Mouse (Mus musculus): ENCODE measurements at regions not wholly inside any gene's neighbourhood (a gene's known extent, or its start where the extent isn't known, plus 50 kb on each side); places are given as distances from the start of the nearest gene placed in this dataset.

- no peak for DNase-seq (ENCODE audit: low spot score)
- Histone ChIP-seq H3K4me1 (replicated peaks; ENCODE audit: control insufficient read depth, insufficient read depth, low read length) (peaks cover 14% of the 10 kb centered on the region; the same call in 1 of the 2 replicates), H3K9ac (ENCODE audit: low read length) (no peak overlapping the region), H3K4me2 (ENCODE audit: low read length) (no peak overlapping the region), H3K27me3 (replicated peaks; ENCODE audit: control insufficient read depth, insufficient read depth, low read length) (no peaks in the 10 kb centered on the region), H3K27ac (ENCODE audit: low read depth) (no peak overlapping the region), H3K4me3 (ENCODE audit: low read depth, low read length) (no peak overlapping the region), H3K36me3 (ENCODE audit: control insufficient read depth, insufficient read depth, low read length) (no peaks in the 10 kb centered on the region), H3K9me3 (ENCODE audit: control insufficient read depth, low read length) (no peaks in the 10 kb centered on the region)
- WGBS, result 64% methylated on average over 5 of the region's 5 CpGs
- ATAC-seq (replicated peaks; ENCODE audit: low FRiP score, low TSS enrichment, low read depth), result no peak
Observed at GRCm38 (mm10) chr19:21174636-21175035, 97.4 kb upstream of the Zfand5 start.

DNA sequence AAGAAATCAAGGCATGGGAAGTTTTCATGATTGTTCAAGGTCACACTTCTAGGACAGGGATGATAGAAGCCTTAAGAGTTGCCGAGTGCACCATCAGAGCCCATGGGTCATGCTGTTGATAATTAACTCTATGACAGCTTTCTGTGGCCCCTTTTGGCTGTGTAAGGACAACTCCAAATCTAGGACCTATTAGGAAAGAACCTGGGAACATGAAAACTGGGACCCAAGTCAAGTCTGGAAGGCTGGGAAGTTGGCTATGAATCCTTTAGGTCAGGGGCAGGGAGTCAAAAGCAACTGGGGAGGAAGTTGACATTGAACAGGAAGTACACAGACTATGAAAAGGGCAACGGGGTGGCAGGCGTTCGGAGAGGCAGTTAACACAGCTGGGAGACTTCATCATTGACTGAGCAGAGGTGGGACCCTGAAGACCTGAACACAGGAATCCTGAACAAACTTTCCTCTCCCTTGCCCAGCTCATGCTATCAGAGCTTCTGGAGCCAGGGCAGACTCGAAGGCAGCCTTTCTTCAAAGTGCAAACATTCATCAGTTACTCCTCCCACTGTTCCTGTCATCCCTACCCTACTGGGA, 98.1 kb upstream of the Zfand5 start:
- H3K9me3 ChIP-seq (ENCODE audit: control insufficient read depth, low read length), result no peaks in the 10 kb centered on the region
- no peak for ATAC-seq (replicated peaks; ENCODE audit: low FRiP score, low TSS enrichment, low read depth)
- H3K4me2 ChIP-seq (ENCODE audit: low read length), result no peak overlapping the region
- no peaks in the 10 kb centered on the region for H3K36me3 ChIP-seq (ENCODE audit: control insufficient read depth, insufficient read depth, low read length)
- H3K9ac ChIP-seq (ENCODE audit: low read length), result no peak overlapping the region
- 28% methylated on average over 5 of the region's 5 CpGs for WGBS
- DNase-seq (ENCODE audit: low spot score), result no peak
- H3K4me3 ChIP-seq (ENCODE audit: low read depth, low read length), result no peak overlapping the region
- peaks cover 14% of the 10 kb centered on the region; the same call in 1 of the 2 replicates for H3K4me1 ChIP-seq (replicated peaks; ENCODE audit: control insufficient read depth, insufficient read depth, low read length)
- H3K27ac ChIP-seq (ENCODE audit: low read depth), result 0 out of 2 replicates have a peak overlapping the region, but pooled peaks have one; percentile 33
- H3K27me3 ChIP-seq (replicated peaks; ENCODE audit: control insufficient read depth, insufficient read depth, low read length), result no peaks in the 10 kb centered on the region

- ATAC-seq (replicated peaks; ENCODE audit: low FRiP score, low TSS enrichment, low read depth) (no peak), DNase-seq (ENCODE audit: low spot score) (no peak)
- Histone ChIP-seq H3K27me3 (replicated peaks; ENCODE audit: control insufficient read depth, insufficient read depth, low read length) (no peaks in the 10 kb centered on the region), H3K27ac (ENCODE audit: low read depth) (no peak overlapping the region), H3K4me2 (ENCODE audit: low read length) (no peak overlapping the region), H3K36me3 (ENCODE audit: control insufficient read depth, insufficient read depth, low read length) (no peaks in the 10 kb centered on the region), H3K9me3 (ENCODE audit: control insufficient read depth, low read length) (no peaks in the 10 kb centered on the region), H3K9ac (ENCODE audit: low read length) (no peak overlapping the region), H3K4me3 (ENCODE audit: low read depth, low read length) (no peak overlapping the region), H3K4me1 (replicated peaks; ENCODE audit: control insufficient read depth, insufficient read depth, low read length) (peaks cover 17% of the 10 kb centered on the region)
- 15% methylated on average over 2 of the region's 2 CpGs for WGBS
Observed at GRCm38 (mm10) chr19:21171191-21171590, 100.9 kb upstream of the Zfand5 start.

DNA sequence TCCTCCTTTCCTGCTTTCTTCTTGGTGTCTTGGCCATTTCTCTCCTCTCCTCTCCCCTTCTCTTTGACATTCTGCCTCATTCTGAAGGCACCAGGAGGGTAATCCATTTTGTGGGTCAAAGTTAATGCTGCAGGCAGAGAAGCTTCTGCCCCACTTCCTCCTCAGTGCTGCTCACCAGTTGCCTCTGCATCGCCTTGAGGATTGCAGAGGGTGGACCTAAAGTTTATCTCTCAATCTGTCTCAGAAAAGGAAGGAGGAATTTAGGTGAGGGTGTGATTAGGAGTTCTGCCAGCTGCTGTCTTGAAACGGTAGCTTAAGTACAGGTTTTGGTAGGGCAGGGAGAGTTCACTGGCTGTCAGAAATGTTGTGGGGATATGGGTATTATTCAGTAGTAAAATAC, 101.3 kb upstream of the Zfand5 start:
- H3K27me3 ChIP-seq (replicated peaks; ENCODE audit: control insufficient read depth, insufficient read depth, low read length), result no peaks in the 10 kb centered on the region
- H3K9ac ChIP-seq (ENCODE audit: low read length), result no peak overlapping the region
- H3K4me3 ChIP-seq (ENCODE audit: low read depth, low read length), result no peak overlapping the region
- H3K4me2 ChIP-seq (ENCODE audit: low read length), result no peak overlapping the region
- no peak overlapping the region for H3K27ac ChIP-seq (ENCODE audit: low read depth)
- no peaks in the 10 kb centered on the region for H3K9me3 ChIP-seq (ENCODE audit: control insufficient read depth, low read length)
- H3K36me3 ChIP-seq (ENCODE audit: control insufficient read depth, insufficient read depth, low read length), result no peaks in the 10 kb centered on the region
- ATAC-seq (replicated peaks; ENCODE audit: low FRiP score, low TSS enrichment, low read depth) (no peak), DNase-seq (ENCODE audit: low spot score) (no peak)
- peaks cover 17% of the 10 kb centered on the region for H3K4me1 ChIP-seq (replicated peaks; ENCODE audit: control insufficient read depth, insufficient read depth, low read length)
- WGBS, result 7% methylated on average over 2 of the region's 2 CpGs

DNA sequence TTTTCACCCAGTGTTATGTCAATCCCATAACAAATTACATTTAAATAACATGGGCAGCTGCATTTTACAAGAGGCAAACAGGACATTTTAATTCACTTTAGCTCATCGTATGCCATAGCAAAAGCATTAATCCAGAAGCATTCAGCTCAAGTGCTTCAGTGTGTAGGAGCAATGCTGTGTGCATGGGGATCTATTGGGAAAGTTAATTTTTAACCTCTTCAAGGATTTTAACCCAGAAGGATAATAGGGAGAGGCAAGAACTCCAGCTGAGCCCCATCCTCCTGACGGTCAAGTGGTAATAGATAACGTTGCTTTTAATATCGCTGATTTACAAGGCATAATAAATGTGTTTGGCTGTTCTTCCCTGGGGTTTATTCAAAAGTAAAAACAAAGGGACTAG, 105.1 kb upstream of the Zfand5 start:
- WGBS, result 48% methylated on average over 4 of the region's 4 CpGs
- H3K4me2 ChIP-seq (ENCODE audit: low read length), result no peak overlapping the region
- peaks cover 10% of the 10 kb centered on the region for H3K4me1 ChIP-seq (replicated peaks; ENCODE audit: control insufficient read depth, insufficient read depth, low read length)
- no peak overlapping the region for H3K9ac ChIP-seq (ENCODE audit: low read length)
- no peaks in the 10 kb centered on the region for H3K9me3 ChIP-seq (ENCODE audit: control insufficient read depth, low read length)
- ATAC-seq (replicated peaks; ENCODE audit: low FRiP score, low TSS enrichment, low read depth) (peak; percentile 62; the same call in 1 of the 2 replicates), DNase-seq (ENCODE audit: low spot score) (no peak)
- H3K36me3 ChIP-seq (ENCODE audit: control insufficient read depth, insufficient read depth, low read length), result no peaks in the 10 kb centered on the region
- peak overlapping the region; percentile 34; the same call in 1 of the 2 replicates for H3K27ac ChIP-seq (ENCODE audit: low read depth)
- H3K4me3 ChIP-seq (ENCODE audit: low read depth, low read length), result no peak overlapping the region
- no peaks in the 10 kb centered on the region for H3K27me3 ChIP-seq (replicated peaks; ENCODE audit: control insufficient read depth, insufficient read depth, low read length)

DNA sequence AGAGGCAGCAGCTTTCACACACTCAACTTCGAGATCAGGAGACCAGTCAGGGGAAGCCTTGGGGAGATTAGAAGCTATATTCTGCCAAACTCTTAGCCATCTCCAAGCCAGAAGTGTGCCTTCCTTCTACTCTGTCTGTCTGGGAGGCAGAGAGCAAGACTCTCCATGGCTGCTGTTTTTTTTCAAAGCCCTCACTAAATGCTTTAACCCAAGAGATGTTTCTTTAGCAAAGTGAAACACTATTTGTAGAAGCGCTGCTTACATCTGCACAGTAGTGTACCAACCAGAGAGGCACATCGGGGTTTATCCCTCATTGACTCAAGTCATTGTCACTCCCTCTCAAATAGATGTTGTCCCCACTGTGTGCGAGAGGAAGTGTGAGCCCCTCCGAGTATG, 105.6 kb upstream of the Zfand5 start:
- WGBS, result 62% methylated on average over 5 of the region's 5 CpGs

DNA sequence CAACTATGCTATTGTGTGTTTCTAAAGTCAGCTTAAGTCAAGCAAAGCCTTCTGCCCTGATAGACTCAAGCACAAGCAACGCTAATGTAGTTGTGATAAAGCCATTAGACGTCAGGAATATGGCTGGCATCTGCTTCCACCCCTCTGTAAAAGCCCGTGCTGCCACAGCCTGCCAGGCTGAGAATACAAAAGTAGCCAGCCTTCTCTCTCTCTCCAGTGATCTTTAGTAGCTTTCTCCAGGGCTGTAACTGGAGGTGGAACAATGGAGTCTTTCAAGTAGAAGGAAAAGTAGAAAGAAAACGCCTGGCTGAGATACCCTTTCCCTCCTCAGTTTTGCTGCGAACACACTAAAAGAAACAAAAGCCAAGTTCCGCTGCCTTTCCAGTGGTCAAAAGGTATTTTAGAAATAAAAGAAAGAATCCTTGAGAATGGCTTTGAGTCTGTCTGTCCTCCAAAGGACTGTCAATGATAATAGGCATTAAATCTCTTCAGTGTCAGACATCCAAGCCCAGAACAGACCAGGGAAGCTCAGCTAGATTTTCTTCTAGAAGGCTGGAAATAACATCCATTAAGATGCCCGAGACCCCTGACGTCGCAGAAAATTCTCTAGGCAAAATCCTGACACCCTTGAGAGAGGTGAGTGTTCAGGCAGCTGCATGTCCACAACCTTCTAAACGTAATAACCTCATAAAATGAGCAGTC, 106.2 kb upstream of the Zfand5 start:
- H3K27ac ChIP-seq (ENCODE audit: low read depth), result peak overlapping the region; percentile 34; the same call in 1 of the 2 replicates
- DNase-seq (ENCODE audit: low spot score) (no peak), ATAC-seq (replicated peaks; ENCODE audit: low FRiP score, low TSS enrichment, low read depth) (no peak)
- no peaks in the 10 kb centered on the region for H3K36me3 ChIP-seq (ENCODE audit: control insufficient read depth, insufficient read depth, low read length)
- H3K27me3 ChIP-seq (replicated peaks; ENCODE audit: control insufficient read depth, insufficient read depth, low read length), result no peaks in the 10 kb centered on the region
- H3K9ac ChIP-seq (ENCODE audit: low read length), result no peak overlapping the region
- no peak overlapping the region for H3K4me2 ChIP-seq (ENCODE audit: low read length)
- H3K9me3 ChIP-seq (ENCODE audit: control insufficient read depth, low read length), result no peaks in the 10 kb centered on the region
- WGBS, result 51% methylated on average over 10 of the region's 10 CpGs
- peaks cover 7% of the 10 kb centered on the region for H3K4me1 ChIP-seq (replicated peaks; ENCODE audit: control insufficient read depth, insufficient read depth, low read length)
- no peak overlapping the region for H3K4me3 ChIP-seq (ENCODE audit: low read depth, low read length)

More for the DNA sequence above, 105.6 kb upstream of the Zfand5 start:
- Histone ChIP-seq H3K27me3 (replicated peaks; ENCODE audit: control insufficient read depth, insufficient read depth, low read length) (no peaks in the 10 kb centered on the region), H3K4me2 (ENCODE audit: low read length) (no peak overlapping the region), H3K9ac (ENCODE audit: low read length) (no peak overlapping the region), H3K36me3 (ENCODE audit: control insufficient read depth, insufficient read depth, low read length) (no peaks in the 10 kb centered on the region), H3K4me3 (ENCODE audit: low read depth, low read length) (no peak overlapping the region), H3K27ac (ENCODE audit: low read depth) (peak overlapping the region; percentile 34; the same call in 1 of the 2 replicates), H3K9me3 (ENCODE audit: control insufficient read depth, low read length) (no peaks in the 10 kb centered on the region), H3K4me1 (replicated peaks; ENCODE audit: control insufficient read depth, insufficient read depth, low read length) (peaks cover 10% of the 10 kb centered on the region)
- DNase-seq (ENCODE audit: low spot score) (no peak), ATAC-seq (replicated peaks; ENCODE audit: low FRiP score, low TSS enrichment, low read depth) (peak; percentile 26; the same call in 1 of the 2 replicates)

DNA sequence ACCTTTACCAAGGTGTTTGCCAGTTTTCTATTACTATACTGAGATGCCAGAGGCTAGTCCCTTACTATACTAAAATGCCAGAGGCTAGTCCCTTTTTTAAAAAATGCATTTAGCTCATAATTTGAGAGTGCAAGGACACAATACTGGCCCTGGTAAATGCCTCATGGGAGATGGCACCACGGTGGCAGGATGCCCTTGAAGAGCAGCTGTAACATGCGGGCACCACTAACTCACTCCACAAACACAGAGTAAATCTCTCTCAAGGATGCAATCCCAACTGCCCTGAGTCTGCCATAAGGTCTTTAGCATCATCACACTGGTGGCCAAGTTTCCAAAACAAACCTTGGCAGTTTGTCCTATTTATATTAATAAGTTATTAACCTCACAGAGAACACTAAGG, 108.1 kb upstream of the Zfand5 start:
- 84% methylated on average over 2 of the region's 2 CpGs for WGBS
- H3K36me3 ChIP-seq (ENCODE audit: control insufficient read depth, insufficient read depth, low read length), result no peaks in the 10 kb centered on the region
- ATAC-seq (replicated peaks; ENCODE audit: low FRiP score, low TSS enrichment, low read depth), result no peak
- H3K4me1 ChIP-seq (replicated peaks; ENCODE audit: control insufficient read depth, insufficient read depth, low read length), result peaks cover 3% of the 10 kb centered on the region
- no peak overlapping the region for H3K4me3 ChIP-seq (ENCODE audit: low read depth, low read length)
- no peaks in the 10 kb centered on the region for H3K9me3 ChIP-seq (ENCODE audit: control insufficient read depth, low read length)
- no peak overlapping the region for H3K9ac ChIP-seq (ENCODE audit: low read length)
- no peaks in the 10 kb centered on the region for H3K27me3 ChIP-seq (replicated peaks; ENCODE audit: control insufficient read depth, insufficient read depth, low read length)
- no peak overlapping the region for H3K4me2 ChIP-seq (ENCODE audit: low read length)
- no peak for DNase-seq (ENCODE audit: low spot score)
- no peak overlapping the region for H3K27ac ChIP-seq (ENCODE audit: low read depth)

DNA sequence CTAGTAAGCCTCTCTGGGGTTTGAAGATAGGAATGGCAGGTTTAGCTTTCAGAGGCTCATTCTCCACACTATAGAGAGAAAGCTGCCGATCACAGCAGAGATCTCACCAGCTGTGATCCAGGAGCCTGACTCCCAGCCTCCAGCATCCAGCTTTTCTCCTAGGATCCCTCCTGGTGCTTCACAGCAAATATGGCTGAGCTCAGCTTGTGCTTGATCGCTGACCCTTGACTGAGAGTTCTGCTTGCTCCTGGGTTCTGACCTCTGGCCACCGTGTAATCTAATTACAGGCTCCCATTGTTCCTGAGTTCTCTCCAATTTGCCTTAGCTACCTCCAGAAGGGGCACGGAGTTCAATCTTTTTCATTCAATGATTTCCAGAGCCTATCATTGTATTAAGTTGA, 111.1 kb upstream of the Zfand5 start:
- H3K4me1 ChIP-seq (replicated peaks; ENCODE audit: control insufficient read depth, insufficient read depth, low read length), result no peaks in the 10 kb centered on the region
- ATAC-seq (replicated peaks; ENCODE audit: low FRiP score, low TSS enrichment, low read depth), result no peak
- no peaks in the 10 kb centered on the region for H3K36me3 ChIP-seq (ENCODE audit: control insufficient read depth, insufficient read depth, low read length)
- H3K9ac ChIP-seq (ENCODE audit: low read length), result no peak overlapping the region
- H3K4me3 ChIP-seq (ENCODE audit: low read depth, low read length), result no peak overlapping the region
- no peaks in the 10 kb centered on the region for H3K27me3 ChIP-seq (replicated peaks; ENCODE audit: control insufficient read depth, insufficient read depth, low read length)
- 43% methylated on average over 4 of the region's 4 CpGs for WGBS
- H3K4me2 ChIP-seq (ENCODE audit: low read length), result no peak overlapping the region
- H3K27ac ChIP-seq (ENCODE audit: low read depth), result no peak overlapping the region
- DNase-seq (ENCODE audit: low spot score), result no peak
- no peaks in the 10 kb centered on the region for H3K9me3 ChIP-seq (ENCODE audit: control insufficient read depth, low read length)

All from intestine, embryonic 14.5 days (tissue).